Comparison of ENCODE assay signal across 15 mouse cellular contexts in the genomic region with DNA sequence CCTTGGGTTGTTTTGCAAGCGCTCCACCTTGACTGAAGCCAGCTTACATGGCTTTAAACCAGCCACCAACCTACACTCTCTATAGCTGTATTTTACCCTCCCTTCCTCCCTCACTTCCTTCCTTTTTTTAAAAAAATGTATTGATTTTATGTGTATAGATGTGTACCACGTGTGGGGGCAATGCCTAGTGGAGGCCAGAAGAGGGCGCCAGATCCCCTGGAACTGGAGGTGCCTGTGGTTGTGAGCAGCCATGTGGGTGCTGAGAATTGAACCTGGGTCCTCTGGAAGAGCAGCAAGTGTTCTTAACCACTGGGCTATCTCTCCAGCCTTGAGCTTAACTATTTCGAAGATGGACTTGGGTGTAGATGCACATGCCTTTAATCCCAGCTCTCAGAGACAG. TPM values are rescaled to one million over a fixed set of nuclear protein-coding genes. Genes with fewer than 3 reads are reported as not detected.
DNase-seq lines count a peak whose midpoint lies in the region; ATAC-seq and TF ChIP-seq lines count a peak whose summit lies in the region.
"Had no signal": no experiment of that assay in that cellular context is flagged by ENCODE, and none has a peak within 500 bp of the region (broad histone marks: within the 10 kb centered on the region; RNA-seq: fewer than 3 reads in every experiment).

No protein-coding gene starts in this region.

- 94% methylated on average over 4 of the region's 4 CpGs for WGBS in kidney, adult 2 months
- 92% methylated on average over 4 of the region's 4 CpGs for WGBS in small intestine, adult 2 months

- no peak overlapping the region for H3K4me3 ChIP-seq in kidney, adult 2 months (ENCODE audit: insufficient read depth, low read depth, low read length)
- H3K4me3 ChIP-seq in megakaryocyte, embryonic 14.5 days (replicated peaks): peak overlapping the region; percentile 70
- no peak overlapping the region for H3K4me3 ChIP-seq in small intestine, adult 2 months (ENCODE audit: low read depth, low read length)
- H3K4me3 ChIP-seq: embryonic facial prominence, embryonic 15.5 days; forebrain, embryonic 13.5 days; midbrain, embryonic 10.5 days; myocyte had no signal

- H3K27ac ChIP-seq in kidney, adult 2 months (ENCODE audit: insufficient read depth, low read depth, low read length): no peak overlapping the region
- H3K27ac ChIP-seq in small intestine, adult 2 months (ENCODE audit: insufficient read depth, low read depth, low read length): no peak overlapping the region
- H3K27ac ChIP-seq: embryonic facial prominence, embryonic 15.5 days; forebrain, embryonic 13.5 days; midbrain, embryonic 10.5 days had no signal

- peaks cover 12% of the 10 kb centered on the region for H3K4me1 ChIP-seq in kidney, adult 2 months (ENCODE audit: control insufficient read depth, insufficient read depth, low read length)
- H3K4me1 ChIP-seq in megakaryocyte, embryonic 14.5 days: peaks cover 68% of the 10 kb centered on the region
- H3K4me1 ChIP-seq in small intestine, adult 2 months (ENCODE audit: control insufficient read depth, insufficient read depth, insufficient read length, low read length): no peaks in the 10 kb centered on the region
- H3K4me1 ChIP-seq: embryonic facial prominence, embryonic 15.5 days; forebrain, embryonic 13.5 days; midbrain, embryonic 10.5 days had no signal

- TF ChIP-seq CTCF in kidney, adult 2 months (conservative IDR thresholded peaks at IDR 0.05; ENCODE audit: insufficient read depth, insufficient read length, low read depth, low read length): 0 out of 2 replicates have a peak, but pooled peaks have one; percentile 20
- peak; percentile 28; the same call in 1 of the 2 replicates for TF ChIP-seq CTCF in small intestine, adult 2 months (IDR thresholded peaks at IDR 0.05; ENCODE audit: extremely low read depth, insufficient read length, insufficient replicate concordance, low read depth, low read length)

- no peak for DNase-seq in kidney, adult 2 months
- no peak for DNase-seq in kidney, adult 11 months
- DNase-seq in R1 (ENCODE audit: low read depth, low spot score): peak; percentile 61
- DNase-seq in left cerebral cortex, postnatal 10 days (ENCODE audit: extremely low spot score in 1 of 2, low spot score in 2 of 2): no peak
- DNase-seq: adrenal gland, postnatal 36 days; gastrocnemius, postnatal 10 days; kidney, adult 18-20 months; lung, adult 18-20 months had no signal

- peaks cover 24% of the 10 kb centered on the region for H3K9me3 ChIP-seq in megakaryocyte, embryonic 14.5 days

- ATAC-seq in megakaryocyte, adult 5-6 weeks (ENCODE audit: poor library complexity, severe bottlenecking): no peak
- ATAC-seq: forebrain, embryonic 13.5 days had no signal

- no peak for TF ChIP-seq POLR2A in kidney, adult 2 months (IDR thresholded peaks at IDR 0.05; ENCODE audit: low read depth, low read length)
- TF ChIP-seq POLR2A in small intestine, adult 2 months (IDR thresholded peaks at IDR 0.05; ENCODE audit: low read depth, low read length): no peak

- peaks cover 3% of the 10 kb centered on the region for H3K36me3 ChIP-seq in kidney, adult 2 months (ENCODE audit: control insufficient read depth, insufficient read depth, low read length)
- H3K36me3 ChIP-seq in megakaryocyte, embryonic 14.5 days (replicated peaks; ENCODE audit: low read length): peaks cover 100% of the 10 kb centered on the region
- peaks cover 95% of the 10 kb centered on the region for H3K36me3 ChIP-seq in small intestine, adult 2 months (ENCODE audit: control insufficient read depth, insufficient read depth, low read length)

- H3K27me3 ChIP-seq in kidney, adult 2 months (replicated peaks; ENCODE audit: control insufficient read depth, insufficient read depth, low read length): no peaks in the 10 kb centered on the region
- no peaks in the 10 kb centered on the region for H3K27me3 ChIP-seq in megakaryocyte, embryonic 14.5 days (replicated peaks)
- H3K27me3 ChIP-seq in small intestine, adult 2 months (ENCODE audit: control insufficient read depth, insufficient read depth, low read length): no peaks in the 10 kb centered on the region
- H3K27me3 ChIP-seq: embryonic facial prominence, embryonic 15.5 days; forebrain, embryonic 13.5 days had no signal

- intact Hi-C loops in left cerebral cortex, postnatal 10 days (cut with DNase I): no loop called here

RNA-seq across cellular contexts. Expression of gene Shisa8, which starts 30.3 kb away (rescaled TPM):
- 0.08 and 0.09 TPM in 2 replicates for polyA plus RNA-seq in kidney, adult 2 months (2012; rRNA removed)
- polyA plus RNA-seq in megakaryocyte, embryonic 14.5 days (2012; ENCODE audit: insufficient read depth, low replicate concordance): 0.89 TPM in 1 of 2 replicates, not detected in the other
- total RNA-seq in megakaryocyte, adult 5-6 weeks (2015): 0.14 TPM in 1 of 2 replicates, not detected in the other
- total RNA-seq in megakaryocyte, adult 5-6 weeks (2017): not detected in 2 replicates
- 0.38 and 2.6 TPM in 2 replicates for polyA plus RNA-seq in small intestine, adult 2 months (2012; rRNA removed)
- 1 to 10 TPM; 3.1 to 3.5 TPM for total RNA-seq in left cerebral cortex, postnatal 10 days (2021)
- total RNA-seq: gastrocnemius, postnatal 10 days had no signal

RNA-seq across cellular contexts. Expression of gene Srebf2, which starts 35.3 kb away (rescaled TPM):
- 102 and 118 TPM in 2 replicates for polyA plus RNA-seq in kidney, adult 2 months (2012; rRNA removed)
- 351 and 1,948 TPM in 2 replicates for polyA plus RNA-seq in megakaryocyte, embryonic 14.5 days (2012; ENCODE audit: insufficient read depth, low replicate concordance)
- total RNA-seq in megakaryocyte, adult 5-6 weeks (2015): 39.0 and 40.7 TPM in 2 replicates
- 39.8 and 40.7 TPM in 2 replicates for total RNA-seq in megakaryocyte, adult 5-6 weeks (2017)
- polyA plus RNA-seq in small intestine, adult 2 months (2012; rRNA removed): 144 and 240 TPM in 2 replicates
- 100 to 1,000 TPM; 202 to 204 TPM for total RNA-seq in left cerebral cortex, postnatal 10 days (2021)

RNA-seq across cellular contexts. Expression of gene Tnfrsf13c, which starts 41.9 kb away (rescaled TPM):
- 0.24 and 3.5 TPM in 2 replicates for polyA plus RNA-seq in kidney, adult 2 months (2012; rRNA removed)
- not detected in 2 replicates for polyA plus RNA-seq in megakaryocyte, embryonic 14.5 days (2012; ENCODE audit: insufficient read depth, low replicate concordance)
- 1.8 and 2.7 TPM in 2 replicates for total RNA-seq in megakaryocyte, adult 5-6 weeks (2015)
- total RNA-seq in megakaryocyte, adult 5-6 weeks (2017): 1.0 and 1.5 TPM in 2 replicates
- 6.3 and 14.1 TPM in 2 replicates for polyA plus RNA-seq in small intestine, adult 2 months (2012; rRNA removed)
- under 1 TPM; 0.30 to 0.73 TPM for total RNA-seq in left cerebral cortex, postnatal 10 days (2021)

RNA-seq across cellular contexts. Expression of gene Ccdc134, which starts 54.6 kb away (rescaled TPM):
- polyA plus RNA-seq in kidney, adult 2 months (2012; rRNA removed): 6.9 and 7.5 TPM in 2 replicates
- polyA plus RNA-seq in megakaryocyte, embryonic 14.5 days (2012; ENCODE audit: insufficient read depth, low replicate concordance): 4.1 and 35.3 TPM in 2 replicates
- 7.8 and 8.8 TPM in 2 replicates for total RNA-seq in megakaryocyte, adult 5-6 weeks (2015)
- total RNA-seq in megakaryocyte, adult 5-6 weeks (2017): 22.6 and 23.5 TPM in 2 replicates
- 5.6 and 6.9 TPM in 2 replicates for polyA plus RNA-seq in small intestine, adult 2 months (2012; rRNA removed)
- 10 to 100 TPM in 1 of 2 experiments, 1 to 10 TPM in 1; 7.4 to 10.2 TPM for total RNA-seq in left cerebral cortex, postnatal 10 days (2021)
